Mouse (Mus musculus) cerebellum, postnatal 25 days (tissue): ENCODE results near the gene Capn10.

Experiments
- DNase-seq, 2 experiments: peaks; one replicate each; pipeline ENCODE4 v3.0.0; 2021; ENCODE audit warnings: mixed read lengths in 2 of 2

The Capn10 gene

GRCm38 (mm10) chr1:92934182-92934827 is at the start of gene Capn10:
Gene Capn10, plus strand, starts transcription at chr1:92934376.
- peak; percentile 96 for DNase-seq

- DNase-seq, result no peak
Measured at GRCm38 (mm10) chr1:92888901-92889655, 45.1 kb upstream of the Capn10 start.

- peak; percentile 61 to 74 for DNase-seq
Measured at GRCm38 (mm10) chr1:92892791-92893190, 41.4 kb upstream of the Capn10 start.

DNA sequence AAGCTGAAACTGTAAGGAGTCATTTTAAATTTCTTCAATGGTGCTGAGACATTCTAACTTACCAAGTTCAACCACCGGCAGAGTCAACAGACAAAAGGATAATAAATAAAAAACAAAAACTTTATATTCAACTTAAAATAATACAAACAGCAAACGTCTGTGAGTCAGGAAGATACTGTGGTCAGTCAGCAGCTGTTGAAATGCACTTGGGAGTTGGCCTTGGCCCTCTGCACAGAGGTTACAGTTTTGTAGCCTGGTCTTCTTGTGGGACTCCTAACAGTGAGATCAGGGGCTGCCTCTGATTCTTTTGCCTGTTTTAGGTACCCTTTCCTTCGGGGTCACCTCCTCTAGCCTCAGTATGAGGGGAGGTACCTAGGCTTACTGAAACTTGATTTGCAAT is 40.3 kb upstream of the Capn10 start:
- no peak for DNase-seq

DNA sequence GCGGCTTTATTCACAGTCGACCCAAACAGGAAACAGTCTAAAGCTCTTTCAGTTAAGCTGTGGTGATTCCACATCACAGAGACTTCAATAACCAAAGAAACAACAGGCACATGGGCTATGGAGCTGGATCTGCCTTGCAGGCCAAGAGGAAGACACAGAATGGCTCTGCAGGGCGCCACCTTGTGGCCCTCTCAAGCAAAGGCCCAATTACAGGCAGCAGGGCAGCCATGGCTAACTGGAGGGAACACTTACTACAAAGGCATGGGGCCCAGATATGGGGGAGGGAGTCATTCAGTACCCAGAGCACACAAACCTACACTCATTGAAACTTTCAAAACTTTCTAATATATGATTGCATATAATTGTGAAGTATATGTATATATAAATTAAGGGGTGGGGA is 39.1 kb upstream of the Capn10 start:
- DNase-seq, result peak; percentile 90 to 94

DNA sequence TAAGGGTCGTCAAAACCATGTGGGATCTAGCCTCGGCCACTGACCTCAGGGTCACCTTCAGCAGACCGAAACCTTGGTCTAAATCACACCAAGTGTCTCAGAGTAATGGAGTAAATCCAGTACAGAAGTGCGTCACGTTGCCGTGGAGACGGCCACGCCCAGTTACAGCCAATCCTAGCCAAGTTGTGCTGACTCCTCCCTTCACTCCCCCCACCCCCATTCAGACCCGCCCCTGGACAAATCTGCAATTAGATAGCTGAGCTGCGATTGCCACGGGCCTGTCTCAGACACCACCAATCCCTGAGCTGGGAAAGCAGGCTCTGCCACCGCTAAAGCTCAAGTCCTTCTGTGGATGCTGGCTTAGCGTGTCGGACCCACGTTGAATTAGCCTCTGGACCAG is 31.4 kb upstream of the Capn10 start, which contains the start of gene Ankmy1:
Ankmy1 (minus strand) TSS at position 121 of the 400 bp plus-strand sequence.
- peak in 1 of 2 experiments; percentile 21 for DNase-seq

- no peak for DNase-seq
Measured at GRCm38 (mm10) chr1:92903627-92904026, 30.5 kb upstream of the Capn10 start.

DNA sequence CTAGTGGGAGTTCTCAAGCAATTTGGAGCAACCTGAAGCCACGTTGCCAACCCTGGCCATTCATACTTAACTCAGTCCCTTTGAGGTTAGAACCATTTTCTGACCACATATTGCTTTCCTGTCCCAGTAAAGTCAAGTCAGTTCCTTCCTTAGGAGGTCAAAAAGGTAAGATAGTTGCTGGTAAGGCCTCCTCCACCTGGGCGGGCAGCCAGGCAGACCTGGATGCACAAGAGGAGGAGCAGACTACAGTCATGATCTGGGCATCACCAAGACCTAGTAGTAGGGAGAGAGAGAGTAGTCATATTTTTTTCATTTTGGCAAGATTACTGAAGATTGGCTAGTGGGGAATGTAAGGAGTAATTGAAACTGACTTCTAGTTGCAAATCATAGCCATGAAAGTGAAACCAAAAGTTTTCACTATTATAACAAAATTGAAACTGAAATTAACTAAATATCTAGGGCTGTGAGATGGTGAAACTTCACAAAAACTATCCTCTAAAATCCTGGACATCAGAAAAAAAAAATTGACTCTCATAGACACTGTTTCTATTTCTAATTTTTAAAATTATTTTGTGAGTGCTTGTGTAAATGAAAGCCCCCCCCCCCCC is 28.4 kb upstream of the Capn10 start:
- peak in 1 of 2 experiments; percentile 46 for DNase-seq

DNA sequence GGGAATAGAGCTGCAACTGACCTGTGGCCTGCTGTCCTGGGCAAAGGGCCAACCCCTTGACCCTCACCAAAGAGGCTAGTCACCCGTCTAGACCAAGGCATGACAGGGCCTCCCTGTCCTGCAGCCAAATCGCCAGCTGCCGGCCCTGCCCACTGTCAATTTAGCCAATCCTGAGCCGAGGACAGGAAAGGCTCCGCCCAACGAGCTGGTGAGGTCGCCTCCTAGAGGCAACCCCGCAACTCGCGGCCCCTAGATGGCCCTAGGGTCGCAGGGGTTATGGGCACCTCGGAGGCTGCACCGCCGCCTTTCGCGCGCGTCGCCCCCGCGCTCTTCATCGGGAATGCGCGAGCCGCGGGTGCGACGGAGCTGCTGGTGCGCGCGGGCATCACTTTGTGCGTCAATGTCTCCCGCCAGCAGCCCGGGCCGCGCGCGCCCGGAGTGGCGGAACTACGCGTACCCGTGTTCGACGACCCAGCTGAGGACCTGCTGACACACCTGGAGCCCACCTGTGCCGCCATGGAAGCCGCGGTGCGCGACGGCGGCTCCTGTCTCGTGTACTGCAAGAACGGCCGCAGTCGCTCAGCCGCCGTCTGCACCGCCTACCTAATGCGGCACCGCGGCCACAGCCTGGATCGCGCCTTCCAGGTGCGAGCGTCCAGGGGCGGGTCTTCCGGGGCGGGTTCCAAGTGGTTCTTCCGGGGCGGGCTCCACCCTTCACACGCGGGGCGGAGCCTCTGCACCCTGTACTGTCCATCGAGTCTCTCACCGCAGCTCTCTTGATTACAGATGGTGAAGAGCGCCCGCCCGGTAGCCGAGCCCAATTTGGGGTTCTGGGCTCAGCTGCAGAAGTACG is 27.2 kb upstream of the Capn10 start, which contains the start of gene Dusp28:
Dusp28 (plus strand) TSS at position 203 of the 853 bp plus-strand sequence.
- DNase-seq, result peak; percentile 90 to 94

DNA sequence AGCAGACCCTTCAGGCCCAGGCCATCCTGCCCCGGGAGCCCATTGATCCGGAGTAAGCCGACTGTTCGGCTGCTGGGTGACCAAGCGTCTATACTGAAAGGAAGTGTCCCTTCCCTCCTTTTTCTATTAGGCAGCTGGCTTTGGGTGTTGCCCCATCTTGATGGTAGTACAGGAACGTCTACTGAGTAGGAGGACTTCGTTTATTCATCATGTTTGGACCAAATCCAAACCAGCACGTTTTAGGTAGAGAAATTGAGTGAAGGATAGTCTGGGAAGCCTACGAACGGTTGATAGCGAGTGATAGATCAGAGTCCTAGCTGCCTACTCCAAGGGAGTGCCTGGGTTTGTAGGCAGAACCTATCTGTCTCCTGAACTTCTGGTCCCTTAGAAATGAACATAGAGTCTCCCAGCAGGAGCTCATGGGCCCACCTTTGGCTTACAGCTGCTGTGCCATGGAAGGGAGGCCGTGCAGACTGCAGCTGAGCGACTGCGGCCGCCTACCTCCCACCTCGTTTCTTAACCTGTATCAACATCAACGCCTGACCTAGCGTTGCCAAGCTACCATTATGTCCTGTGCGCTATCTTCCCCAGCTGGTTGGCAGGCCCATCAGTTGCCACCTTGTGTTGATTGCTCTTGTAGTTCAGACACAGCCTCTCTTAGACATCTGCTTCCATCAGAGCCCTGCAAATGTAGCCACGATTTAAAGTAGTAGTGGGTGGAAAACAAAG is 26.4 kb upstream of the Capn10 start:
- peak in 1 of 2 experiments; percentile 30 for DNase-seq

GRCm38 (mm10) chr1:92908664-92909063 is 25.5 kb upstream of the Capn10 start:
- no peak for DNase-seq

- peak in 1 of 2 experiments; percentile 31 for DNase-seq
Measured at GRCm38 (mm10) chr1:92909068-92909467, 25.1 kb upstream of the Capn10 start.

- peak; percentile 87 to 91 for DNase-seq
Measured at GRCm38 (mm10) chr1:92910239-92910885, 23.8 kb upstream of the Capn10 start, which contains the start of gene Rnpepl1. Gene Rnpepl1, plus strand, starts transcription at chr1:92910783.

DNA sequence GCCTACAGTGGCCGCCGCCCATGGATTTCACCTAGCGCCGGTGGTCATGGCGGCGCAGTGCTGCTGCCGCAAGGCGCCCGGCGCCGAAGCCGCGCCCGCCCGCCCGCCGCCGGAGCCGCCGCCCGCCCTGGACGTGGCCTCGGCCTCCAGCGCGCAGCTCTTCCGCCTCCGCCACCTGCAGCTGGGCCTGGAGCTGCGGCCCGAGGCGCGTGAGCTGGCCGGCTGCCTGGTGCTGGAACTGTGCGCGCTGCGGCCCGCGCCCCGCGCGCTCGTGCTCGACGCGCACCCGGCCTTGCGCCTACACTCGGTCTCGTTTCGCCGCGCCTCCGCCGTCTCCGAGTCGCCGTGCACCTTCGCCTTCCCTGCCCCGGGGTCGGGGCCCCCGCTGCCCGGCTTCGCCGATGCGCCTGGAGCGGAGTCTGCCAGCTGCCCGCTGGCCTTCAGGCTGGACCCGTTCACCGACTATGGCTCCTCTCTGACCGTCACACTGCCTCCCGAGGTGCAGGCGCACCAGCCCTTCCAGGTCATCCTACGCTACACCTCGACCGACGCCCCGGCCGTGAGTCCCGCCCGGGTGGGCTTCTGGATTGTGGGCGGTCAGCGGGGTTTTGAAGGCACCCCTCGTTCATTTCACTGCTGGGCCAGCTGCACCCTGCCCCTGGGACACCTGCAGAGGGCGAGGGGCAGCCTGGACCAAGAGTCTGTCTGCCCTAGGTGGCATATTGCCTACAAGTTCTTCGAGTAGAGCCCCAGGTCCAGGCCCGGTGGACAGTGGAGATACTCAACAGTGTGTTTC is 23.1 kb upstream of the Capn10 start:
- peak; percentile 88 to 91 for DNase-seq

- peak in 1 of 2 experiments; percentile 32 for DNase-seq
Measured at GRCm38 (mm10) chr1:92911721-92912138, 22.4 kb upstream of the Capn10 start.

- no peak for DNase-seq
Measured at GRCm38 (mm10) chr1:92912286-92912685, 21.9 kb upstream of the Capn10 start.

- no peak for DNase-seq
Measured at GRCm38 (mm10) chr1:92914239-92914638, 19.9 kb upstream of the Capn10 start.

DNA sequence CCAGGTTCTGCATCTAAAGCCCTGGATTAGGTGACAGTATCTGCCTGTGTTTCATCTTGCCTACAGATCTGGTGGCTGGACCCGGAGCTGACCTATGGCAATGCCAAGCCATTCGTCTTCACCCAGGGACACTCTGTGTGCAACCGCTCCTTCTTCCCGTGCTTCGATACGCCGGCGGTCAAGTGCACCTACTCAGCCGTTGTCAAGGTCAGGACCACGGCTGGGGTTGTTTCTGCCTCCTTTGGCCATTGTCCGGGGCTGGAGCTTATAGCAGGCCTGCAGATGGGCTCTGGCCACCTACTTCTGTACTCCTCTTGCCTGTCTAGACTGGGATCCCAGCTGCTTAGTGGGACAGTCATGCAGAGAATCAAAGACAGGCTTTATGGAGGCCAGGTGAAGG is 19.2 kb upstream of the Capn10 start:
- DNase-seq, result no peak

DNA sequence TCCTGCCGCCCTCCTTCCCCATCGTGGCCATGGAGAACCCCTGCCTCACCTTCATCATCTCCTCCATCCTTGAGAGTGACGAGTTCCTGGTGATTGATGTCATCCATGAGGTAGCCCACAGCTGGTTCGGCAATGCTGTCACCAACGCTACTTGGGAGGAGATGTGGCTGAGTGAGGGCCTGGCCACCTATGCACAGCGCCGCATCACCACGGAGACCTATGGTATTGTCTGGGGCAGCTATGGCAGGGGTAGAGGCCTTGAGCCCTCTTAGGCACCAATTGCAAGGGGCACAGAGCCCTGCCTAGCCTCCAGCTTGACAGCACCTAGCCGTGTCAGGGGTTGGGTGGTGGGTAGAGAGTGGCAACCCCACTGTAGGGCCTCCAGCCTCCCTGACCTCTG is 17.5 kb upstream of the Capn10 start:
- DNase-seq, result no peak

- DNase-seq, result no peak
Measured at GRCm38 (mm10) chr1:92919151-92919550, 15.0 kb upstream of the Capn10 start.
